8 mouse cellular contexts compared by ENCODE assay signal in the genomic region with DNA sequence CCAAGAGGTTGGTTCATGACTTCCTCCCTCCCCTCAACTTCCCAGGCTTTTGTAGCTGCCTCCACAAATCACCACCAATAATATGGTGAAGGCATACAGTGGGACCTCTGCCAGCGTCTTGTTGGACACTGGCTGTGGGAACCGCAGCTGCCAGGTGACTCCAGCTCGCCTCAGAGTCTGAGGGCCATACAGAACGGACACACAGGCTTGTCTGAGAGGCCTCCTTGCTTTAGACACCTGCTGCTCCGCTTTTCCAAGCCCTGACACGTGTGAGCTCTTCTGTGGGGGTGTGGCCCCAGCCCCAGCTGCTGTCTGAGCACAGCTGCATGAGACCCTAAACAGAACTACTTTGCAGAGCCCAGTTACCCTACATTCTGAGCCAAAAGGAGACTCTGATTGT.
A peak's percentile ranks its signal among the peaks of the same experiment; 100 is the strongest.
DNase-seq lines count a peak whose midpoint lies in the region; ATAC-seq and TF ChIP-seq lines count a peak whose summit lies in the region.

No protein-coding gene starts in this region.

- no peaks in the 10 kb centered on the region for H3K9me3 ChIP-seq in forebrain, embryonic 14.5 days (replicated peaks; ENCODE audit: control insufficient read depth, low read length)
- no peaks in the 10 kb centered on the region for H3K9me3 ChIP-seq in kidney, postnatal 0 days (replicated peaks; ENCODE audit: low read length)
- H3K9me3 ChIP-seq in stomach, embryonic 16.5 days (replicated peaks; ENCODE audit: control insufficient read depth, low read length): no peaks in the 10 kb centered on the region

- no peak overlapping the region for H3K4me3 ChIP-seq in forebrain, embryonic 14.5 days (ENCODE audit: low read depth, low read length)
- H3K4me3 ChIP-seq in kidney, postnatal 0 days (replicated peaks; ENCODE audit: low read depth, low read length): no peak overlapping the region
- no peak overlapping the region for H3K4me3 ChIP-seq in stomach, embryonic 16.5 days (replicated peaks; ENCODE audit: low read length)

- peaks cover 19% of the 10 kb centered on the region for H3K36me3 ChIP-seq in forebrain, embryonic 14.5 days (ENCODE audit: control insufficient read depth, insufficient read depth, low read length)
- 0 out of 2 replicates have a peak, but pooled peaks cover 11% of the 10 kb centered on the region for H3K36me3 ChIP-seq in kidney, postnatal 0 days (ENCODE audit: insufficient read depth, low read length)
- peaks cover 16% of the 10 kb centered on the region; the same call in 1 of the 2 replicates for H3K36me3 ChIP-seq in stomach, embryonic 16.5 days (ENCODE audit: control insufficient read depth, insufficient read depth, low read length)

- no peak overlapping the region for H3K4me2 ChIP-seq in forebrain, embryonic 14.5 days (ENCODE audit: low read length)
- no peak overlapping the region for H3K4me2 ChIP-seq in kidney, postnatal 0 days (ENCODE audit: low read length)
- no peak overlapping the region for H3K4me2 ChIP-seq in stomach, embryonic 16.5 days (ENCODE audit: low read depth, low read length)

- peak; percentile 68 for DNase-seq in left cerebral cortex, postnatal 4 days
- DNase-seq in left cerebral cortex, postnatal 25 days (ENCODE audit: low spot score in 2 of 2): no peak
- peak; percentile 66 for DNase-seq in forebrain, embryonic 14.5 days (ENCODE audit: low spot score)
- DNase-seq in kidney, postnatal 0 days (ENCODE audit: low spot score): peak; percentile 43
- DNase-seq in embryo, embryonic 10.5 days (ENCODE audit: low spot score): no peak
- DNase-seq in frontal cortex, postnatal 25 days (ENCODE audit: low spot score in 2 of 2): no peak
- DNase-seq in cerebellum, adult 11-12 months: no peak

- peak; percentile 89 for ATAC-seq in forebrain, embryonic 14.5 days
- ATAC-seq in kidney, postnatal 0 days (replicated peaks; ENCODE audit: low FRiP score, low read depth): no peak
- ATAC-seq in stomach, embryonic 16.5 days (ENCODE audit: insufficient read depth, low FRiP score): no peak

- no peaks in the 10 kb centered on the region for H3K27me3 ChIP-seq in forebrain, embryonic 14.5 days (replicated peaks; ENCODE audit: control insufficient read depth, insufficient read depth, low read length)
- no peaks in the 10 kb centered on the region for H3K27me3 ChIP-seq in kidney, postnatal 0 days (ENCODE audit: insufficient read depth, low read length)
- H3K27me3 ChIP-seq in stomach, embryonic 16.5 days (ENCODE audit: control insufficient read depth, insufficient read depth, low read length): no peaks in the 10 kb centered on the region

- TF ChIP-seq CTCF in kidney, postnatal 0 days (IDR thresholded peaks at IDR 0.05; ENCODE audit: low read depth): no peak

- intact Hi-C loops in left cerebral cortex, postnatal 4 days (cut with DNase I): no loop called here
- intact Hi-C loops in left cerebral cortex, postnatal 25 days (cut with DNase I): no loop called here

- no peaks in the 10 kb centered on the region for H3K4me1 ChIP-seq in forebrain, embryonic 14.5 days (ENCODE audit: control insufficient read depth, insufficient read depth, low read length)
- 0 out of 2 replicates have a peak, but pooled peaks cover 5% of the 10 kb centered on the region for H3K4me1 ChIP-seq in kidney, postnatal 0 days (replicated peaks; ENCODE audit: insufficient read depth, low read length)
- H3K4me1 ChIP-seq in stomach, embryonic 16.5 days (ENCODE audit: control insufficient read depth, insufficient read depth, low read length): peaks cover 7% of the 10 kb centered on the region; the same call in 1 of the 2 replicates

- H3K27ac ChIP-seq in forebrain, embryonic 14.5 days (ENCODE audit: low read depth, low read length): no peak overlapping the region
- H3K27ac ChIP-seq in kidney, postnatal 0 days: no peak overlapping the region
- peak overlapping the region; percentile 34; the same call in 1 of the 2 replicates for H3K27ac ChIP-seq in stomach, embryonic 16.5 days (ENCODE audit: low read length)

- 39% methylated on average over 6 of the region's 6 CpGs for WGBS in forebrain, embryonic 14.5 days
- 54% methylated on average over 6 of the region's 6 CpGs for WGBS in kidney, postnatal 0 days
- 52% methylated on average over 6 of the region's 6 CpGs for WGBS in stomach, embryonic 16.5 days

- no peak overlapping the region for H3K9ac ChIP-seq in forebrain, embryonic 14.5 days (ENCODE audit: low read length)
- H3K9ac ChIP-seq in kidney, postnatal 0 days (ENCODE audit: low read depth, low read length): no peak overlapping the region
- H3K9ac ChIP-seq in stomach, embryonic 16.5 days (ENCODE audit: low read length): no peak overlapping the region

Comparison
In these comparisons a context has a peak if more than half of its experiments do, and no peak if none do; other contexts are left out.
1. DNase-seq: peak in left cerebral cortex, postnatal 4 days (single experiment), forebrain, embryonic 14.5 days (single experiment) and kidney, postnatal 0 days (single experiment); none in left cerebral cortex, postnatal 25 days (0 of 2), embryo, embryonic 10.5 days (single experiment), frontal cortex, postnatal 25 days (0 of 2) and cerebellum, adult 11-12 months (single experiment).